Mouse (Mus musculus) bone marrow macrophage, adult 2 months (primary cell): ENCODE data around the gene Tctex1d4. TPM values are rescaled to one million over a fixed set of nuclear protein-coding genes. Genes with fewer than 3 reads are reported as not detected.

Experiments
- H3K27ac ChIP-seq: 2 replicates; pipeline ENCODE4 v1.5.1; 2012; ENCODE audit warnings: low read depth, low read length; ENCODE audit not compliant: insufficient read depth
- H3K4me1 ChIP-seq: 2 replicates; pipeline ENCODE4 v1.6.1; 2012; ENCODE audit warnings: low read length; ENCODE audit not compliant: control insufficient read depth, insufficient read depth
- H3K4me3 ChIP-seq: 2 replicates; pipeline ENCODE4 v1.5.1; 2012; ENCODE audit warnings: mild to moderate bottlenecking, low read length, moderate library complexity; ENCODE audit not compliant: insufficient read depth
- CTCF ChIP-seq: IDR thresholded peaks from 2 replicates; pipeline ENCODE4 v1.5.1; 2012; ENCODE audit warnings: low read depth, mild to moderate bottlenecking, low read length, moderate library complexity
- POLR2A ChIP-seq: IDR thresholded peaks from 2 replicates; pipeline ENCODE4 v1.6.1; 2012; ENCODE audit warnings: mild to moderate bottlenecking, low read depth, low read length, borderline replicate concordance
- polyA plus RNA-seq: library from polyadenylated mRNA; stranded (reverse); fragments of >200 nt; gene quantifications from 2 replicates; pipeline ENCODE4 v1.2.4, GENCODE M21; 2012; ENCODE audit not compliant: missing spikeins, insufficient read depth, insufficient read length

Gene Tctex1d4
- polyA plus RNA-seq, 1 experiment: 2.2 TPM

GRCm38 (mm10) chr4:117125910-117126674 lies 502 bp upstream of the Tctex1d4 start:
- peaks cover 44% of the 10 kb centered on the region for H3K4me1 ChIP-seq
- TF ChIP-seq CTCF: no peak
- TF ChIP-seq POLR2A: no peak

GRCm38 (mm10) chr4:117127991-117128686 lies 1.5 kb downstream of the Tctex1d4 start:
- peaks cover 36% of the 10 kb centered on the region for H3K4me1 ChIP-seq
- no peak overlapping the region for H3K27ac ChIP-seq
- H3K4me3 ChIP-seq: no peak overlapping the region
- TF ChIP-seq POLR2A (no peak), CTCF (no peak)

More at GRCm38 (mm10) chr4:117125910-117126674, 502 bp upstream of the Tctex1d4 start:
- H3K27ac ChIP-seq: peak overlapping the region; percentile 93
- peak overlapping the region; percentile 23 for H3K4me3 ChIP-seq

- no peak overlapping the region for H3K27ac ChIP-seq
- peaks cover 35% of the 10 kb centered on the region for H3K4me1 ChIP-seq
- no peak for TF ChIP-seq CTCF
- no peak for TF ChIP-seq POLR2A
- H3K4me3 ChIP-seq: no peak overlapping the region
These were observed 4.2 kb downstream of the Tctex1d4 start for GRCm38 (mm10) chr4:117130790-117131189.

GRCm38 (mm10) chr4:117131198-117131597 lies 4.6 kb downstream of the Tctex1d4 start:
- no peak for TF ChIP-seq POLR2A
- no peak for TF ChIP-seq CTCF
- H3K4me3 ChIP-seq: no peak overlapping the region
- no peak overlapping the region for H3K27ac ChIP-seq
- peaks cover 37% of the 10 kb centered on the region for H3K4me1 ChIP-seq

- TF ChIP-seq CTCF: no peak
- TF ChIP-seq POLR2A: no peak
- Histone ChIP-seq H3K4me1 (peaks cover 35% of the 10 kb centered on the region), H3K27ac (no peak overlapping the region), H3K4me3 (0 out of 2 replicates have a peak overlapping the region, but pooled peaks have one; percentile 71)
These were observed 5.5 kb downstream of the Tctex1d4 start for GRCm38 (mm10) chr4:117131890-117132793.

GRCm38 (mm10) chr4:117132794-117133143 lies 6.2 kb downstream of the Tctex1d4 start:
- no peak for TF ChIP-seq CTCF
- no peak for TF ChIP-seq POLR2A
- peaks cover 29% of the 10 kb centered on the region for H3K4me1 ChIP-seq
- H3K4me3 ChIP-seq: peak overlapping the region; percentile 71; the same call in 1 of the 2 replicates
- H3K27ac ChIP-seq: no peak overlapping the region

- Histone ChIP-seq H3K4me3 (peak overlapping the region; percentile 71), H3K4me1 (peaks cover 29% of the 10 kb centered on the region), H3K27ac (no peak overlapping the region)
- TF ChIP-seq CTCF (no peak), POLR2A (no peak)
These were observed 6.8 kb downstream of the Tctex1d4 start for GRCm38 (mm10) chr4:117133366-117133796.

GRCm38 (mm10) chr4:117133817-117134600 lies 7.4 kb downstream of the Tctex1d4 start, which contains the start of gene Plk3:
Gene Plk3, minus strand, starts transcription at chr4:117133963.
- H3K4me1 ChIP-seq: peaks cover 29% of the 10 kb centered on the region
- H3K27ac ChIP-seq: no peak within 1 kb of the TSS
- TF ChIP-seq POLR2A (no peak), CTCF (no peak)
- peak within 1 kb of the TSS; percentile 71 for H3K4me3 ChIP-seq

GRCm38 (mm10) chr4:117134601-117134995 lies 8.0 kb downstream of the Tctex1d4 start:
- H3K27ac ChIP-seq: no peak overlapping the region
- H3K4me3 ChIP-seq: no peak overlapping the region
- no peak for TF ChIP-seq POLR2A
- H3K4me1 ChIP-seq: peaks cover 29% of the 10 kb centered on the region
